Mouse (Mus musculus): ENCODE measurements around the gene Tnfrsf17. TPM values are rescaled to one million over a fixed set of nuclear protein-coding genes. Genes with fewer than 3 reads are reported as not detected.

Gene Tnfrsf17
- polyA plus RNA-seq, 1 experiment from 2014 or later, result not detected

- Histone ChIP-seq H3K4me2 (replicated peaks) (no peak overlapping the region), H3K27ac (replicated peaks) (no peak overlapping the region), H3K4me1 (no peaks in the 10 kb centered on the region)
Observed at GRCm38 (mm10) chr16:11303741-11304140, 9.9 kb upstream of the Tnfrsf17 start.

GRCm38 (mm10) chr16:11305531-11305930, 8.1 kb upstream of the Tnfrsf17 start:
- no peak overlapping the region for H3K4me2 ChIP-seq (replicated peaks)
- no peak for ATAC-seq (replicated peaks)
- 95% methylated on average over 2 of the region's 2 CpGs for WGBS
- H3K9me3 ChIP-seq, result no peaks in the 10 kb centered on the region
- H3K36me3 ChIP-seq, result no peaks in the 10 kb centered on the region
- H3K4me3 ChIP-seq, result no peak overlapping the region
- H3K9ac ChIP-seq (replicated peaks), result no peak overlapping the region
- no peak overlapping the region for H3K27ac ChIP-seq (replicated peaks)
- H3K4me1 ChIP-seq, result no peaks in the 10 kb centered on the region
- no peaks in the 10 kb centered on the region for H3K27me3 ChIP-seq

More at GRCm38 (mm10) chr16:11303741-11304140, 9.9 kb upstream of the Tnfrsf17 start:
- Histone ChIP-seq H3K9ac (replicated peaks) (no peak overlapping the region), H3K9me3 (no peaks in the 10 kb centered on the region), H3K36me3 (no peaks in the 10 kb centered on the region), H3K27me3 (no peaks in the 10 kb centered on the region), H3K4me3 (no peak overlapping the region)
- no peak for ATAC-seq (replicated peaks)

DNA sequence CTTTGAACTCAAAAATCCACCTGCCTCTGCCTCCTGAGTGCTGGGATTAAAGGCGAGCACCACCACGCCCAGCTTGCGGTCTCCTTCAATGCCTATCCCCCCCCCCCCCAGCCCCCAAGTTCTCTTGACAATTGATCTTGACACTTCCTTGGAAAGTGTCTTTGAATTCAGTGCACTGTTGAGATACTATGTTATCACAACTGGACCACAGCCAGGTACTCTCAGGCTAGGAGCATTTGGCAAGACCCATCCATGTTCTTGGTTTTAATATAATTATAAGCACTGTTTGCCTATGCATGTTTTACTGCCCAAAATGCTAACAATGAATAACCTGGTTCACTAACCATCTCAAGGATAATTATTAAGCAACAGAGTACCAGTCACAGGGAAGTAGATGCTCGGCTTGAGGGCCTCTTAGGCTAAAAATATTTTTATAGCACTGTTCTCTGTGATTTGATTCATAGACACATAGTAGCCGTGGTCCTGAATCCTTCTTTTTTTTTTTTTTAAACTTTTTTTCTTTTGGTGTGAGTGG, 2.2 kb downstream of the Tnfrsf17 start:
- H3K9me3 ChIP-seq, result no peaks in the 10 kb centered on the region
- H3K4me1 ChIP-seq, result no peaks in the 10 kb centered on the region
- no peaks in the 10 kb centered on the region for H3K36me3 ChIP-seq
- WGBS, result 85% methylated on average over 5 of the region's 5 CpGs
- no peak overlapping the region for H3K27ac ChIP-seq (replicated peaks)
- no peak overlapping the region for H3K9ac ChIP-seq (replicated peaks)
- no peak for ATAC-seq (replicated peaks)
- no peaks in the 10 kb centered on the region for H3K27me3 ChIP-seq
- no peak overlapping the region for H3K4me3 ChIP-seq
- H3K4me2 ChIP-seq (replicated peaks), result no peak overlapping the region

GRCm38 (mm10) chr16:11316748-11317147, 3.1 kb downstream of the Tnfrsf17 start:
- Histone ChIP-seq H3K9ac (replicated peaks) (no peak overlapping the region), H3K4me2 (replicated peaks) (no peak overlapping the region), H3K9me3 (no peaks in the 10 kb centered on the region), H3K27ac (replicated peaks) (no peak overlapping the region), H3K4me1 (no peaks in the 10 kb centered on the region), H3K4me3 (no peak overlapping the region), H3K27me3 (no peaks in the 10 kb centered on the region), H3K36me3 (no peaks in the 10 kb centered on the region)
- no peak for ATAC-seq (replicated peaks)
- 66% methylated on average over 5 of the region's 5 CpGs for WGBS

GRCm38 (mm10) chr16:11317324-11317723, 3.7 kb downstream of the Tnfrsf17 start:
- Histone ChIP-seq H3K9me3 (no peaks in the 10 kb centered on the region), H3K27me3 (no peaks in the 10 kb centered on the region), H3K4me1 (peaks cover 5% of the 10 kb centered on the region; the same call in 1 of the 2 replicates), H3K4me3 (no peak overlapping the region), H3K9ac (replicated peaks) (no peak overlapping the region), H3K36me3 (no peaks in the 10 kb centered on the region), H3K4me2 (replicated peaks) (no peak overlapping the region), H3K27ac (replicated peaks) (no peak overlapping the region)
- no peak for ATAC-seq (replicated peaks)
- WGBS, result 73% methylated on average over 6 of the region's 6 CpGs

- Histone ChIP-seq H3K9me3 (no peaks in the 10 kb centered on the region), H3K27me3 (no peaks in the 10 kb centered on the region), H3K4me1 (peaks cover 16% of the 10 kb centered on the region), H3K27ac (replicated peaks) (peak within 1 kb of the TSS; percentile 90), H3K4me2 (replicated peaks) (peak within 1 kb of the TSS; percentile 89), H3K36me3 (no peaks in the 10 kb centered on the region), H3K9ac (replicated peaks) (peak within 1 kb of the TSS; percentile 73), H3K4me3 (peak within 1 kb of the TSS; percentile 70)
- ATAC-seq (replicated peaks), result peak; percentile 99
- WGBS, result 4% methylated on average over 60 of the region's 61 CpGs
Observed at GRCm38 (mm10) chr16:11322409-11323323, 9.1 kb downstream of the Tnfrsf17 start, which contains the start of gene Snx29. Gene Snx29, plus strand, starts transcription at chr16:11322908.

- peak overlapping the region; percentile 70 for H3K4me3 ChIP-seq
- no peaks in the 10 kb centered on the region for H3K27me3 ChIP-seq
- peak overlapping the region; percentile 89 for H3K4me2 ChIP-seq (replicated peaks)
- peak overlapping the region; percentile 90 for H3K27ac ChIP-seq (replicated peaks)
- no peaks in the 10 kb centered on the region for H3K36me3 ChIP-seq
- H3K9me3 ChIP-seq, result no peaks in the 10 kb centered on the region
- no peak for ATAC-seq (replicated peaks)
- WGBS, result 3% methylated on average over 17 of the region's 17 CpGs
- peak overlapping the region; percentile 73 for H3K9ac ChIP-seq (replicated peaks)
- peaks cover 16% of the 10 kb centered on the region for H3K4me1 ChIP-seq
Observed at GRCm38 (mm10) chr16:11323324-11324051, 9.9 kb downstream of the Tnfrsf17 start.

GRCm38 (mm10) chr16:11330081-11330800, 16.6 kb downstream of the Tnfrsf17 start:
- no peaks in the 10 kb centered on the region for H3K36me3 ChIP-seq
- 85% methylated on average over 3 of the region's 3 CpGs for whole genome bisulfite sequencing
- H3K4me1 ChIP-seq, result no peaks in the 10 kb centered on the region
- no peak overlapping the region for H3K4me2 ChIP-seq (replicated peaks)
- H3K4me3 ChIP-seq, result no peak overlapping the region
- no peak for ATAC-seq (replicated peaks)
- no peaks in the 10 kb centered on the region for H3K27me3 ChIP-seq
- H3K9ac ChIP-seq (replicated peaks), result no peak overlapping the region
- H3K9me3 ChIP-seq, result no peaks in the 10 kb centered on the region
- H3K27ac ChIP-seq (replicated peaks), result no peak overlapping the region

DNA sequence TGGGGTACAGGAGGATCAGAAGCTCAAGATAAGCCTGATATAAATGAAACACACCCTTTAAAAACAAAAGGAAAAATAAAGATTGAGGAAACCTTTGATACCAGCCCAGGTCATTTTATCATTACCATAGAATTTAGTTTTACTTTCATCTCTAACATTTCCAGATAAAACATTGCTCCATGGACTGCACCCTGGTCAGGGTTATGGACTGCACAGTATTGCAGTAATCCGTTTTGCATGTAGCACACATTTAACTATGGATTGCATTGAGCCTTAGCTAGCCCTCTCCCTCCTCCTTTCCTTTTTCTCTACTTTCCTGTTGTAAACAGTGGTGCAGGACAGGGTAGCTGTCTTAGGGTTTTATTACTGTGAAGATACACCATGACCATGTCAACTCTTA, 17.4 kb downstream of the Tnfrsf17 start:
- no peak overlapping the region for H3K9ac ChIP-seq (replicated peaks)
- H3K4me3 ChIP-seq, result no peak overlapping the region
- no peaks in the 10 kb centered on the region for H3K9me3 ChIP-seq
- ATAC-seq (replicated peaks), result no peak
- H3K27me3 ChIP-seq, result no peaks in the 10 kb centered on the region
- no peak overlapping the region for H3K27ac ChIP-seq (replicated peaks)
- H3K4me2 ChIP-seq (replicated peaks), result no peak overlapping the region
- H3K36me3 ChIP-seq, result no peaks in the 10 kb centered on the region
- H3K4me1 ChIP-seq, result no peaks in the 10 kb centered on the region
- WGBS, result 92% methylated on average over 1 of the region's 1 CpGs

DNA sequence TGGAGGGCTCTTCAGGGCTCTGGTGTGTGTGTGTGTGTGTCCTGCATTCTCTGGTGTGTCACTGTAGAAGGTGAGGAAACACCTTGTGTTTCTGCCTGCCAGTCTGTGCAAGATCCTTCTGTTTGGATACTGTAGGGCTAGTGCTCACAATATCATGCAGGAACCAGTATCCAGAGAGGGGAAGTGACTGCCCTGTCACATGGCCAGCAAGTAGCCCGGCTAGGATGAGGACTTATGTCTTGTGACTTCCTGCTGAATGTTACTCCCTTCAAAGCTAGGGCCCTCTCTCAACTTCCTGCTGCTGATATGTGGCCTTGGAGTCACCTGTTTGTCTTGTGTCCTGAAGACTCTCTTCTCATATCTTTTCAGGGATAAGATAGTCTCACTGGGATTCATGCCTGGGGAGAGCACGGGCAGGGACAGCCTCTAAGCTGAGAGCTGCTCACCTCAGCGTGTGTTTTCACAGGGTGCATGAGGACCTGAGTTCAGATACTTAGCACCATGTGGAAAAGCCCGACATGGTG, 29.7 kb downstream of the Tnfrsf17 start:
- H3K9ac ChIP-seq (replicated peaks), result no peak overlapping the region
- no peak for ATAC-seq (replicated peaks)
- H3K27ac ChIP-seq (replicated peaks), result no peak overlapping the region
- no peaks in the 10 kb centered on the region for H3K4me1 ChIP-seq
- H3K4me3 ChIP-seq, result no peak overlapping the region
- 85% methylated on average over 4 of the region's 4 CpGs for WGBS
- no peaks in the 10 kb centered on the region for H3K27me3 ChIP-seq
- H3K9me3 ChIP-seq, result no peaks in the 10 kb centered on the region
- no peak overlapping the region for H3K4me2 ChIP-seq (replicated peaks)
- no peaks in the 10 kb centered on the region for H3K36me3 ChIP-seq

DNA sequence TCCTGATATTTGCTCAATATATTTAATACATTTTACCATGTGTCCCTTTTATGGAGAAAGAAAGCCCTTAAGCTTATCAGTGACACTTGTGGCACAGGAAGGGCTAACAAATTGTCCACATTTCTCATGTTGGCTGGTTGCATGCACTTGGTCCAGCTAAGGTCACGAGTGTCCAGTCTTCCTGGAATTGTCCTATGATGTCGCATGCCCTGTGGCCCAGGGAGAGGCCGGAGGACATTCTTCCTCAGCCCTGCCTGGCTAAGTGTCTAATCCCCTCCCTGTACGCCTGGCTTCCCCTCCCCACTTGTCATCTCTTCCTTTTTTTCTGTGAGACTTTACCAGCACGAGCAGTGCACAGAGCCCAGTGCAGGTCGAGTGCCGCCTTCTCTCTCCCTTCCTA, 38.3 kb downstream of the Tnfrsf17 start:
- H3K4me3 ChIP-seq, result no peak overlapping the region
- no peaks in the 10 kb centered on the region for H3K9me3 ChIP-seq
- no peak overlapping the region for H3K4me2 ChIP-seq (replicated peaks)
- 81% methylated on average over 7 of the region's 7 CpGs for WGBS
- 0 out of 2 replicates have a peak, but pooled peaks cover 5% of the 10 kb centered on the region for H3K36me3 ChIP-seq
- no peak overlapping the region for H3K27ac ChIP-seq (replicated peaks)
- H3K9ac ChIP-seq (replicated peaks), result no peak overlapping the region
- no peaks in the 10 kb centered on the region for H3K27me3 ChIP-seq
- no peaks in the 10 kb centered on the region for H3K4me1 ChIP-seq
- no peak for ATAC-seq (replicated peaks)
